Comparison of ENCODE assay signal across 36 mouse cellular contexts in genomic region chr11:18729742-18730141, GRCm38 (mm10).
"Had no signal": no experiment of that assay in that cellular context is flagged by ENCODE, and none has a peak within 500 bp of the region (broad histone marks: within the 10 kb centered on the region; RNA-seq: fewer than 3 reads in every experiment).

No protein-coding gene starts in this region.

- H3K27me3 ChIP-seq: heart, embryonic 12.5 days; heart, embryonic 13.5 days; heart, embryonic 15.5 days; hindbrain, embryonic 12.5 days; hindbrain, embryonic 13.5 days; hindbrain, embryonic 15.5 days; intestine, embryonic 15.5 days; kidney, embryonic 15.5 days had no signal

- DNase-seq: heart, adult 18-20 months; heart, adult 2 months; heart, postnatal 10 days; heart, postnatal 14 days; heart, postnatal 36 days; heart, postnatal 4 days; kidney, adult 11 months; kidney, adult 18-20 months; kidney, adult 2 months; kidney, adult 8-10 months; kidney, adult 9 months; kidney, postnatal 10 days; kidney, postnatal 14 days; kidney, postnatal 25 days; kidney, postnatal 36 days; kidney, postnatal 4 days; layer of hippocampus, adult 9-11 months had no signal

- ATAC-seq: hindbrain, embryonic 16.5 days; hindbrain, postnatal 0 days; inflammation-experienced regulatory T-cells, adult 6 months; intestine, embryonic 15.5 days; intestine, embryonic 16.5 days; intestine, postnatal 0 days had no signal

- H3K4me3 ChIP-seq: heart, adult 2 months; heart, embryonic 10.5 days; heart, embryonic 12.5 days; heart, embryonic 13.5 days; heart, embryonic 15.5 days; hindbrain, embryonic 10.5 days; hindbrain, embryonic 12.5 days; hindbrain, embryonic 13.5 days; hindbrain, embryonic 15.5 days; intestine, embryonic 15.5 days; kidney, embryonic 15.5 days; layer of hippocampus, adult 2 months had no signal

- H3K4me1 ChIP-seq: heart, embryonic 10.5 days; heart, embryonic 12.5 days; heart, embryonic 13.5 days; heart, embryonic 15.5 days; hindbrain, embryonic 10.5 days; hindbrain, embryonic 12.5 days; hindbrain, embryonic 13.5 days; hindbrain, embryonic 15.5 days; intestine, embryonic 15.5 days; kidney, embryonic 15.5 days had no signal

- H3K9ac ChIP-seq: heart, embryonic 12.5 days; heart, embryonic 13.5 days; heart, embryonic 15.5 days; hindbrain, embryonic 12.5 days; hindbrain, embryonic 13.5 days; hindbrain, embryonic 14.5 days; hindbrain, embryonic 15.5 days; intestine, embryonic 15.5 days; kidney, embryonic 15.5 days had no signal

- H3K9me3 ChIP-seq: heart, embryonic 10.5 days; heart, embryonic 12.5 days; heart, embryonic 13.5 days; heart, embryonic 15.5 days; hindbrain, embryonic 10.5 days; hindbrain, embryonic 12.5 days; hindbrain, embryonic 13.5 days; hindbrain, embryonic 15.5 days; intestine, embryonic 15.5 days; kidney, embryonic 15.5 days had no signal

- H3K27ac ChIP-seq: heart, adult 2 months; heart, embryonic 10.5 days; heart, embryonic 13.5 days; heart, embryonic 15.5 days; hindbrain, embryonic 10.5 days; hindbrain, embryonic 12.5 days; hindbrain, embryonic 13.5 days; hindbrain, embryonic 14.5 days; hindbrain, embryonic 15.5 days; hindbrain, postnatal 0 days; intestine, embryonic 15.5 days; kidney, embryonic 15.5 days; kidney, postnatal 0 days; layer of hippocampus, adult 2 months had no signal

- H3K4me2 ChIP-seq: heart, embryonic 11.5 days; heart, embryonic 12.5 days; heart, embryonic 13.5 days; heart, embryonic 15.5 days; hindbrain, embryonic 12.5 days; hindbrain, embryonic 13.5 days; hindbrain, embryonic 14.5 days; hindbrain, embryonic 15.5 days; intestine, embryonic 15.5 days; kidney, embryonic 15.5 days had no signal

- H3K36me3 ChIP-seq: heart, embryonic 10.5 days; heart, embryonic 12.5 days; heart, embryonic 13.5 days; heart, embryonic 15.5 days; hindbrain, embryonic 10.5 days; hindbrain, embryonic 12.5 days; hindbrain, embryonic 13.5 days; hindbrain, embryonic 15.5 days; intestine, embryonic 15.5 days; kidney, embryonic 15.5 days had no signal
